Mouse (Mus musculus) heart, adult 2 months (tissue): ENCODE data around the gene Ttll13.

ENCODE experiments used
- CTCF ChIP-seq: fragments of 200-600 bp; IDR thresholded peaks from 2 replicates; pipeline ENCODE4 v1.8.1; 2022; ENCODE audit warnings: antibody characterized with exemption, mild to moderate bottlenecking, moderate library complexity
- EP300 ChIP-seq: fragments of 200-500 bp; IDR thresholded peaks from 2 replicates; pipeline ENCODE4 v1.6.1; 2011; ENCODE audit warnings: low read depth, low read length, control low read depth; ENCODE audit not compliant: insufficient read depth
- POLR2A ChIP-seq: fragments of 200-500 bp; IDR thresholded peaks from 2 replicates; pipeline ENCODE4 v1.6.1; 2011; ENCODE audit warnings: mild to moderate bottlenecking, low read depth, low read length, control low read depth; ENCODE audit not compliant: insufficient read depth

- TF ChIP-seq EP300: no peak
- no peak for TF ChIP-seq CTCF
- TF ChIP-seq POLR2A: no peak
These were observed 4.5 kb upstream of the Ttll13 start for GRCm38 (mm10) chr7:80241661-80242060.
